Mouse (Mus musculus) megakaryocyte progenitor cell, adult 5-6 weeks (primary cell): ENCODE data around the gene Bhlhe41. TPM values are rescaled to one million over a fixed set of nuclear protein-coding genes. Genes with fewer than 3 reads are reported as not detected.
A peak's percentile ranks its signal among the peaks of the same experiment; 100 is the strongest.

Source experiments
- ATAC-seq: replicated peaks from 2 replicates; pipeline ENCODE4 v1.8.0; 2016; ENCODE audit warnings: mild to moderate bottlenecking, moderate TSS enrichment, inconsistent platforms; ENCODE audit not compliant: poor library complexity
- total RNA-seq, 2 experiments: library from RNA; stranded (forward) in 1 of 2; stranded (reverse) in 1 of 2; fragments of 157-497, 149-512 nt in 1 of 2; fragments of 200-1000 nt in 1 of 2; gene quantifications; 2 replicates each; pipeline versions ENCODE4 v1.2.3 to v1.2.4; 2015 to 2017

The Bhlhe41 gene
- total RNA-seq (2015) (0.02 TPM in 1 of 2 replicates, not detected in the other), total RNA-seq (2017) (0.12 TPM in 1 of 2 replicates, not detected in the other)

- ATAC-seq: 0 out of 2 replicates have a peak, but pooled peaks have one; percentile 5
Measured at GRCm38 (mm10) chr6:145865289-145865885, at the start of gene Bhlhe41. Bhlhe41 (minus strand) TSS chr6:145865558.

- no peak for ATAC-seq
Measured at GRCm38 (mm10) chr6:145912232-145912631, 46.9 kb upstream of the Bhlhe41 start.

- ATAC-seq: no peak
Measured at GRCm38 (mm10) chr6:145910469-145911426, 45.4 kb upstream of the Bhlhe41 start.

GRCm38 (mm10) chr6:145909943-145910342 lies 44.6 kb upstream of the Bhlhe41 start:
- peak; percentile 80 for ATAC-seq

GRCm38 (mm10) chr6:145906096-145906890 lies 40.9 kb upstream of the Bhlhe41 start:
- ATAC-seq: no peak

- no peak for ATAC-seq
Measured at GRCm38 (mm10) chr6:145904616-145905015, 39.3 kb upstream of the Bhlhe41 start.

- no peak for ATAC-seq
Measured at GRCm38 (mm10) chr6:145904169-145904568, 38.8 kb upstream of the Bhlhe41 start.

- peak; percentile 68 for ATAC-seq
Measured at GRCm38 (mm10) chr6:145894669-145895342, 29.4 kb upstream of the Bhlhe41 start.

GRCm38 (mm10) chr6:145893366-145894021 lies 28.1 kb upstream of the Bhlhe41 start:
- ATAC-seq: peak; percentile 51

GRCm38 (mm10) chr6:145892381-145893265 lies 27.3 kb upstream of the Bhlhe41 start:
- ATAC-seq: peak; percentile 21

- no peak for ATAC-seq
Measured at GRCm38 (mm10) chr6:145891951-145892350, 26.6 kb upstream of the Bhlhe41 start.

- no peak for ATAC-seq
Measured at GRCm38 (mm10) chr6:145887719-145888118, 22.4 kb upstream of the Bhlhe41 start.

GRCm38 (mm10) chr6:145886277-145886676 lies 20.9 kb upstream of the Bhlhe41 start:
- no peak for ATAC-seq

GRCm38 (mm10) chr6:145885069-145885468 lies 19.7 kb upstream of the Bhlhe41 start:
- ATAC-seq: 0 out of 2 replicates have a peak, but pooled peaks have one; percentile 20

GRCm38 (mm10) chr6:145883668-145884067 lies 18.3 kb upstream of the Bhlhe41 start:
- ATAC-seq: peak; percentile 86

GRCm38 (mm10) chr6:145883010-145883409 lies 17.7 kb upstream of the Bhlhe41 start:
- ATAC-seq: peak; percentile 77

GRCm38 (mm10) chr6:145880609-145881008 lies 15.3 kb upstream of the Bhlhe41 start:
- no peak for ATAC-seq

- ATAC-seq: peak; percentile 77
Measured at GRCm38 (mm10) chr6:145876986-145877735, 11.8 kb upstream of the Bhlhe41 start.
